Mouse (Mus musculus) cerebellum, adult 11 months (tissue): Measurements from ENCODE around the gene Gm20696.

ENCODE experiments used
- DNase-seq: peaks from one replicate; pipeline ENCODE4 v3.0.0; 2022

Gene Gm20696

GRCm38 (mm10) chr6:99378997-99379710 is 287.4 kb downstream of the Gm20696 start:
- no peak for DNase-seq

GRCm38 (mm10) chr6:99377716-99378115 is 288.9 kb downstream of the Gm20696 start:
- DNase-seq, result no peak

GRCm38 (mm10) chr6:99377131-99377530 is 289.5 kb downstream of the Gm20696 start:
- no peak for DNase-seq

GRCm38 (mm10) chr6:99376721-99377120 is 289.9 kb downstream of the Gm20696 start:
- DNase-seq, result no peak

- DNase-seq, result no peak
These were observed 290.7 kb downstream of the Gm20696 start for GRCm38 (mm10) chr6:99375865-99376264.

- DNase-seq, result no peak
These were observed 291.2 kb downstream of the Gm20696 start for GRCm38 (mm10) chr6:99375376-99375775.

- DNase-seq, result no peak
These were observed 291.9 kb downstream of the Gm20696 start for GRCm38 (mm10) chr6:99374448-99375271.

- no peak for DNase-seq
These were observed 294.2 kb downstream of the Gm20696 start for GRCm38 (mm10) chr6:99372427-99372826.

- no peak for DNase-seq
These were observed 294.6 kb downstream of the Gm20696 start for GRCm38 (mm10) chr6:99372016-99372415.

GRCm38 (mm10) chr6:99369931-99370330 is 296.7 kb downstream of the Gm20696 start:
- no peak for DNase-seq

- DNase-seq, result no peak
These were observed 297.4 kb downstream of the Gm20696 start for GRCm38 (mm10) chr6:99369156-99369555.

GRCm38 (mm10) chr6:99368118-99368753 is 298.4 kb downstream of the Gm20696 start:
- no peak for DNase-seq

- DNase-seq, result no peak
These were observed 302.1 kb downstream of the Gm20696 start for GRCm38 (mm10) chr6:99364545-99364944.

- no peak for DNase-seq
These were observed 306.0 kb downstream of the Gm20696 start for GRCm38 (mm10) chr6:99360581-99360980.

GRCm38 (mm10) chr6:99359765-99360499 is 306.7 kb downstream of the Gm20696 start:
- no peak for DNase-seq

GRCm38 (mm10) chr6:99359036-99359698 is 307.4 kb downstream of the Gm20696 start:
- no peak for DNase-seq

- no peak for DNase-seq
These were observed 308.7 kb downstream of the Gm20696 start for GRCm38 (mm10) chr6:99357931-99358330.

- DNase-seq, result no peak
These were observed 312.3 kb downstream of the Gm20696 start for GRCm38 (mm10) chr6:99354338-99354737.

- DNase-seq, result no peak
These were observed 313.2 kb downstream of the Gm20696 start for GRCm38 (mm10) chr6:99353441-99353840.

- no peak for DNase-seq
These were observed 316.0 kb downstream of the Gm20696 start for GRCm38 (mm10) chr6:99350566-99350965.

- no peak for DNase-seq
These were observed 316.4 kb downstream of the Gm20696 start for GRCm38 (mm10) chr6:99350156-99350555.

GRCm38 (mm10) chr6:99347836-99348235 is 318.8 kb downstream of the Gm20696 start:
- no peak for DNase-seq
